Mouse (Mus musculus): ENCODE results near the gene Ap5z1.

DNA sequence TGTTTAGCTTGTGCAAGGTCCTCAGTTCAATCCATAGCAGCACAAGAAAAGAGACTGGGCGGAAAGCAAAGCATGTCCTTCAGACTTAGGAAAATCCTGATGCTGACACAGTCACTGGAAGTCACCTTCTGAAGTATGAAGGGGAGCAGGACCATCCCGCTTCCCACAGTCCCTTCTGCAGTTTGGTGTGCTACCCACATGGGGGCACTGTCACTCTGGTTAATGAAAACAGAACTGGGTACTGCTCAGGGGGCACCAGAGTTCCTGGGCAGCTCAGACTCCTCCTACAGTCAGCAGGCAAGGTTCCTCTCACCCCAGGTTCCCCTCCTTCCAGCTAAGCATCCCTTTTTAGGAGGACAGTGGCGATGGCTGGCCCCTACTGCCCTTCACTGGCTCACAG, 35.2 kb downstream of the Ap5z1 start:
- peak; percentile 52 for TF ChIP-seq CTCF (IDR thresholded peaks at IDR 0.05; ENCODE audit: control insufficient read depth, insufficient read depth, insufficient read length)
- no peak for TF ChIP-seq USF1 (IDR thresholded peaks at IDR 0.05; ENCODE audit: low read depth)
- TF ChIP-seq MAX (IDR thresholded peaks at IDR 0.05): no peak
- TF ChIP-seq CEBPB (IDR thresholded peaks at IDR 0.05; ENCODE audit: low read depth): no peak
- TF ChIP-seq MYOG (IDR thresholded peaks at IDR 0.05; ENCODE audit: control insufficient read depth, extremely low read depth, insufficient read length): no peak
- TF ChIP-seq FOSL1 (IDR thresholded peaks at IDR 0.05; ENCODE audit: insufficient read depth, low read length, poor library complexity, severe bottlenecking): no peak
